In genomic region chr8:122673989-122674388, GRCm38 (mm10) we compare ENCODE assay signal across 28 mouse cellular contexts. TPM values are rescaled to one million over a fixed set of nuclear protein-coding genes. Genes with fewer than 3 reads are reported as not detected.
DNase-seq lines count a peak whose midpoint lies in the region; ATAC-seq and TF ChIP-seq lines count a peak whose summit lies in the region.
"Had no signal": no experiment of that assay in that cellular context is flagged by ENCODE, and none has a peak within 500 bp of the region (broad histone marks: within the 10 kb centered on the region; RNA-seq: fewer than 3 reads in every experiment).

No protein-coding gene starts in this region.

- peaks cover 64% of the 10 kb centered on the region for H3K4me1 ChIP-seq in hindbrain, embryonic 14.5 days (replicated peaks; ENCODE audit: control insufficient read depth, insufficient read depth, low read length)
- peaks cover 31% of the 10 kb centered on the region for H3K4me1 ChIP-seq in hindbrain, postnatal 0 days (ENCODE audit: insufficient read depth, low read length)

- H3K27ac ChIP-seq in hindbrain, embryonic 14.5 days = no peak overlapping the region
- no peak overlapping the region for H3K27ac ChIP-seq in hindbrain, postnatal 0 days
- H3K27ac ChIP-seq: heart, embryonic 10.5 days; limb, embryonic 12.5 days; liver, embryonic 13.5 days; macrophage; midbrain, embryonic 12.5 days had no signal

- H3K4me3 ChIP-seq in hindbrain, embryonic 14.5 days (replicated peaks; ENCODE audit: low read length) = no peak overlapping the region; the same call in 1 of the 2 replicates
- H3K4me3 ChIP-seq in hindbrain, postnatal 0 days (ENCODE audit: low read length) = no peak overlapping the region
- H3K4me3 ChIP-seq: heart, embryonic 10.5 days; limb, embryonic 12.5 days; liver, embryonic 13.5 days; midbrain, embryonic 12.5 days had no signal

- ATAC-seq in cerebellum, adult (ENCODE audit: insufficient number of reproducible peaks, low FRiP score, low TSS enrichment) = no peak
- ATAC-seq in hindbrain, embryonic 14.5 days (ENCODE audit: low FRiP score) = no peak
- no peak for ATAC-seq in hindbrain, postnatal 0 days
- no peak for ATAC-seq in monocyte, adult 5-6 weeks (replicated peaks; ENCODE audit: insufficient number of reproducible peaks, low FRiP score, low TSS enrichment, poor library complexity, severe bottlenecking)
- ATAC-seq: forebrain, embryonic 14.5 days had no signal

- H3K27me3 ChIP-seq in hindbrain, embryonic 14.5 days (ENCODE audit: control insufficient read depth, insufficient read depth, low read length) = no peaks in the 10 kb centered on the region
- no peaks in the 10 kb centered on the region for H3K27me3 ChIP-seq in hindbrain, postnatal 0 days (ENCODE audit: insufficient read depth, low read length)

- H3K9ac ChIP-seq in hindbrain, embryonic 14.5 days = peak overlapping the region; percentile 90; the same call in 1 of the 2 replicates
- no peak overlapping the region for H3K9ac ChIP-seq in hindbrain, postnatal 0 days (replicated peaks; ENCODE audit: low read length)
- H3K9ac ChIP-seq: limb, embryonic 12.5 days; liver, embryonic 13.5 days; midbrain, embryonic 12.5 days had no signal

- 73% methylated on average over 12 of the region's 12 CpGs for WGBS in hindbrain, embryonic 14.5 days
- whole genome bisulfite sequencing in hindbrain, postnatal 0 days = 62% methylated on average over 12 of the region's 12 CpGs

- H3K9me3 ChIP-seq in hindbrain, embryonic 14.5 days (ENCODE audit: control insufficient read depth, low read length) = no peaks in the 10 kb centered on the region
- no peaks in the 10 kb centered on the region for H3K9me3 ChIP-seq in hindbrain, postnatal 0 days (ENCODE audit: low read length)
- H3K9me3 ChIP-seq: heart, embryonic 10.5 days; limb, embryonic 12.5 days; liver, embryonic 13.5 days; midbrain, embryonic 12.5 days had no signal

- no peak for TF ChIP-seq CTCF in hindbrain, postnatal 0 days (IDR thresholded peaks at IDR 0.05; ENCODE audit: low read depth)

- 0 out of 2 replicates have a peak, but pooled peaks cover 7% of the 10 kb centered on the region for H3K36me3 ChIP-seq in hindbrain, embryonic 14.5 days (replicated peaks; ENCODE audit: control insufficient read depth, insufficient read depth)
- H3K36me3 ChIP-seq in hindbrain, postnatal 0 days (ENCODE audit: insufficient read depth, low read length) = no peaks in the 10 kb centered on the region
- H3K36me3 ChIP-seq: limb, embryonic 12.5 days; midbrain, embryonic 12.5 days had no signal

- peak; percentile 59 to 66 for DNase-seq in cerebellum, postnatal 25 days
- DNase-seq in kidney, postnatal 10 days = peak; percentile 47
- no peak for DNase-seq in kidney, adult 9 months
- no peak for DNase-seq in hindbrain, embryonic 14.5 days (ENCODE audit: low spot score)
- DNase-seq in hindbrain, postnatal 0 days (ENCODE audit: low spot score) = no peak
- no peak for DNase-seq in right cerebral cortex, postnatal 36 days (ENCODE audit: low spot score in 2 of 2)
- DNase-seq: B cell, adult 2 months; gastrocnemius, postnatal 36 days; kidney, adult 8-10 months; liver, embryonic 13.5 days; right cerebral cortex, postnatal 14 days; thymus, postnatal 36 days had no signal

- peak overlapping the region; percentile 85 for H3K4me2 ChIP-seq in hindbrain, embryonic 14.5 days (replicated peaks)
- H3K4me2 ChIP-seq in hindbrain, postnatal 0 days (ENCODE audit: low read depth, low read length) = peak overlapping the region; percentile 33; the same call in 1 of the 2 replicates
- H3K4me2 ChIP-seq: limb, embryonic 12.5 days; liver, embryonic 13.5 days; midbrain, embryonic 12.5 days had no signal

RNA-seq across cellular contexts. Expression of gene Cbfa2t3, which starts 24.9 kb away (rescaled TPM):
- 22.4 and 27.7 TPM in 2 replicates for polyA plus RNA-seq in hindbrain, embryonic 14.5 days (2014; fragmentation: Nextera tagmentation; extraction: Ambion mirVana)
- 9.2 and 10.0 TPM in 2 replicates for total RNA-seq in hindbrain, postnatal 0 days (2014; rRNA removed)
- polyA plus RNA-seq in hindbrain, postnatal 0 days (2015; fragmentation: Nextera tagmentation; extraction: Ambion mirVana) = 12.4 and 12.6 TPM in 2 replicates
- 21.2 to 48.6 TPM (median 32.6 TPM) in 3 replicates for total RNA-seq in monocyte, adult 5-6 weeks (2017)

RNA-seq across cellular contexts. Expression of gene Pabpn1l, which starts 51.5 kb away (rescaled TPM):
- polyA plus RNA-seq in hindbrain, embryonic 14.5 days (2014; fragmentation: Nextera tagmentation; extraction: Ambion mirVana) = not detected in 2 replicates
- not detected in 2 replicates for total RNA-seq in hindbrain, postnatal 0 days (2014; rRNA removed)
- polyA plus RNA-seq in hindbrain, postnatal 0 days (2015; fragmentation: Nextera tagmentation; extraction: Ambion mirVana) = not detected in 2 replicates
- total RNA-seq in monocyte, adult 5-6 weeks (2017) = not detected in 3 replicates
- total RNA-seq: adrenal gland, adult 18-20 months; adrenal gland, postnatal 4 days; common myeloid progenitor, adult 5-6 weeks; gastrocnemius, postnatal 36 days; layer of hippocampus, postnatal 14 days had no signal
- polyA plus RNA-seq: embryonic facial prominence, embryonic 11.5 days; forebrain, embryonic 14.5 days; heart, postnatal 0 days; limb, embryonic 12.5 days; liver, embryonic 13.5 days; lung, embryonic 16.5 days; macrophage; midbrain, embryonic 12.5 days; neural tube, embryonic 11.5 days; stomach, embryonic 14.5 days had no signal

Comparison
In these comparisons a context has a peak if more than half of its experiments do, and no peak if none do; other contexts are left out.
1. DNase-seq: peak in cerebellum, postnatal 25 days (2 of 2) and kidney, postnatal 10 days (single experiment); none in kidney, adult 9 months (single experiment), hindbrain, embryonic 14.5 days (single experiment), hindbrain, postnatal 0 days (single experiment) and right cerebral cortex, postnatal 36 days (0 of 2).